Mouse (Mus musculus) G1E (cell line): ENCODE measurements around the gene Ptpn7. TPM values are rescaled to one million over a fixed set of nuclear protein-coding genes. Genes with fewer than 3 reads are reported as not detected.

ENCODE experiments used
- ATAC-seq: 2 replicates; pipeline ENCODE4 v1.8.0; 2016; ENCODE audit warnings: mild to moderate bottlenecking; ENCODE audit not compliant: insufficient number of reproducible peaks, poor library complexity, low FRiP score, severe bottlenecking; ENCODE audit errors: extremely low read depth
- DNase-seq: peaks from one replicate; pipeline ENCODE4 v3.0.0; 2012; ENCODE audit warnings: low spot score
- H3K27me3 ChIP-seq: 2 replicates; pipeline ENCODE4 v1.6.1; 2012; ENCODE audit warnings: mild to moderate bottlenecking, low read length, inconsistent platforms; ENCODE audit not compliant: insufficient read depth
- H3K36me3 ChIP-seq: replicated peaks from 2 replicates; pipeline ENCODE3; 2012; ENCODE audit warnings: mild to moderate bottlenecking, inconsistent platforms
- H3K4me1 ChIP-seq: 2 replicates; pipeline ENCODE4 v1.6.1; 2012; ENCODE audit warnings: low read depth, low read length, inconsistent platforms, mixed read lengths; ENCODE audit not compliant: insufficient read depth
- H3K4me3 ChIP-seq: 2 replicates; pipeline ENCODE4 v1.5.1; 2012; ENCODE audit warnings: low read depth, mild to moderate bottlenecking, inconsistent platforms, low read length, moderate library complexity, mixed read lengths
- H3K9me3 ChIP-seq: replicated peaks from 2 replicates; pipeline ENCODE4 v1.6.1; 2012; ENCODE audit warnings: inconsistent platforms
- CTCF ChIP-seq: IDR thresholded peaks from 2 replicates; pipeline ENCODE4 v1.5.1; 2012; ENCODE audit warnings: low read depth, low read length, inconsistent platforms, mixed read lengths
- GATA1 ChIP-seq: IDR thresholded peaks from 2 replicates; pipeline ENCODE4 v1.6.1; 2012; ENCODE audit warnings: borderline replicate concordance, low read length, inconsistent platforms, mixed read lengths
- GATA2 ChIP-seq: IDR thresholded peaks from 2 replicates; pipeline ENCODE4 v1.6.1; 2012; ENCODE audit warnings: low read depth, low read length, inconsistent platforms, borderline replicate concordance
- POLR2AphosphoS5 ChIP-seq: IDR thresholded peaks from 2 replicates; pipeline ENCODE4 v1.6.1; 2012; ENCODE audit warnings: low read depth, low read length, inconsistent platforms; ENCODE audit not compliant: insufficient replicate concordance
- TAL1 ChIP-seq: conservative IDR thresholded peaks from 2 replicates; pipeline ENCODE4 v1.6.1; 2012; ENCODE audit warnings: low read depth, low read length, inconsistent platforms, mixed read lengths
- polyA plus RNA-seq: library from polyadenylated mRNA; stranded (reverse); fragments of >175 nt; gene quantifications from 2 replicates; pipeline ENCODE4 v1.2.3, GENCODE M21; 2012
- total RNA-seq, 2 experiments: library from RNA; stranded (forward) in 1 of 2; stranded (reverse) in 1 of 2; fragments of 200-1000 nt in 1 of 2; fragments of >200 nt in 1 of 2; fragmentation: Nextera tagmentation in 1 of 2; gene quantifications; 2 replicates each; pipeline ENCODE4 v1.2.3; 2014 to 2017

The Ptpn7 gene
- total and polyA plus RNA-seq, 3 experiments, result 132 to 359 (median 212) TPM

DNA sequence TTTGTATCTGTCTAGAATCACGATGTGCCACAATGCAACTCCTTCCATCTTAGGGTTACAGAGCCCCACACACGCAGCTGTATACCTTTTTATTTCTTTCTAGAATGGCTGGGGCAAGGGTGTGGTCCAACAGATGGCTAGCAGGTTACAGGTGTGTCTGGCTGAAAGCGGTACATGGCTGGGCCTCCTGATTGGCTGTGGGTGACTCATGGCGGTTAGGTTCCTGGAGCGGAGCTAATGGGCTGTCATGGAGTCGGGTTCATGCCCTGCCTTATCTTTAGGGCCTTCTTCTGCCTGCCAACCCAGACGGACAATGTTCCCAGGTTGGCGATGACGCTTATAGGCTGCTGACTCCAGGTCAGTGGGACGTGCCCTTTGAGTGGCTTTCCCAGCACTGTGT, 48.3 kb downstream of the Ptpn7 start:
- DNase-seq (no peak), ATAC-seq (no peak)
- Histone ChIP-seq H3K36me3 (no peaks in the 10 kb centered on the region), H3K9me3 (no peaks in the 10 kb centered on the region), H3K27me3 (peaks cover 61% of the 10 kb centered on the region), H3K4me1 (peaks cover 13% of the 10 kb centered on the region; the same call in 1 of the 2 replicates), H3K4me3 (no peak overlapping the region)
- TF ChIP-seq POLR2AphosphoS5 (no peak), TAL1 (no peak), GATA2 (no peak)

DNA sequence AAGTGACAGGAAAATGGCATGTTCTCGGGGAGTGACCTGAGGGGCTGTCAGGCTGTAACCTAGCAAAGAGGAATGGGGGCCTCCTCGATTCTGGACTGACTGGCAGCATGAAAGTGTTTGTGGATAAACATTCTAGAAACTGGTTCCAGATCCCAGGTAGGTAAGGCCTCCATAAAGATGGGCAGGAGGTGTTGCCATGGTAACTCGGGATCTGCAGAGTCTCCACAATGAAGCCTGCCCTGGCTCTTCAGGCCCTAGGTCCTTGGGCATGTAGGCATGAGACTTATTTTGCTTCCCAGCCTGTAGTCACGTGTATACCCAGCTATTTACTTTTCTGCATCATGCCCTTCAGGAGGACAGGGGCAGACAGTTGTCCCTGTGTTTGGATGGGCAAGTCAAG, 48.8 kb downstream of the Ptpn7 start:
- Histone ChIP-seq H3K4me3 (no peak overlapping the region), H3K36me3 (no peaks in the 10 kb centered on the region), H3K9me3 (no peaks in the 10 kb centered on the region), H3K27me3 (peaks cover 63% of the 10 kb centered on the region), H3K4me1 (peaks cover 13% of the 10 kb centered on the region; the same call in 1 of the 2 replicates)
- TF ChIP-seq POLR2AphosphoS5, result no peak
- no peak for TF ChIP-seq TAL1
- no peak for TF ChIP-seq CTCF
- TF ChIP-seq GATA1, result no peak
- no peak for TF ChIP-seq GATA2
- ATAC-seq (no peak), DNase-seq (no peak)

DNA sequence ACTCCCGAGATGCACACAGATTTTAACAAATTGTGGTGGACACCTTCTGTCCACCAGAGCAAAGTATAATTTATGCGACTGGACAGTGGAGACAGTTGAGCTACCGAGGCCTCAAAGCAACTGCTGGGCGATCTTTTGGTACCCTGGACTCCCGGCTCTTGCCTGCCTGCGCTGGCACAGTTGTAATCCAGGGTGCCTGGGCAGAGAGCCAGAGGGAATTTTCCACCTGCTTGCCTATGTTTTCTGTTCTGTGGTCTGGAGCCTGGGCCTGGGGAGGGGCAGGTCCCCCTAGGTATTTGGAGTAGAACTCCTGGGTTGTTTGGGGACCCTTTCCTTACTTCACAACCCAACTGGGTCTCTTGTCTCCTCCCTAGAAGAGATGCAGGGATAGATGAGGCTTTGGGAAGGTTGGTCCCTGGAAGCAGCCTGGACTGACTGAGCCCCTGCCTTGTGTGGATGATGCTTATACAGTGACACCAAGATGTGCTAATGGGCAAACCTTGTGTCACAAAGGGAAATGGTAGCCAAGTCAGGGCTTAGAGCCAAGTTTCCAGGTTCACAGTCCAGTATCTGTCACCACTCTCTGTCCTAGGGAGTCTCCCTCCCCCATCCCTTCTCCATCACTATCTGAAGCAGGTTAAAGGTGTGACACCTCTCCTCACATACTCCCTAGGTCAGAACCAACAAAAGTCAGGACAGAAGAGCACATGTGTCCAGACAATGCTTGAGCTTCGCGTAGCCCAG, 49.6 kb downstream of the Ptpn7 start:
- ATAC-seq (no peak), DNase-seq (no peak)
- no peak for TF ChIP-seq TAL1
- no peaks in the 10 kb centered on the region for H3K9me3 ChIP-seq
- no peak overlapping the region for H3K4me3 ChIP-seq
- peaks cover 13% of the 10 kb centered on the region; the same call in 1 of the 2 replicates for H3K4me1 ChIP-seq
- H3K27me3 ChIP-seq, result peaks cover 68% of the 10 kb centered on the region
- H3K36me3 ChIP-seq, result no peaks in the 10 kb centered on the region

DNA sequence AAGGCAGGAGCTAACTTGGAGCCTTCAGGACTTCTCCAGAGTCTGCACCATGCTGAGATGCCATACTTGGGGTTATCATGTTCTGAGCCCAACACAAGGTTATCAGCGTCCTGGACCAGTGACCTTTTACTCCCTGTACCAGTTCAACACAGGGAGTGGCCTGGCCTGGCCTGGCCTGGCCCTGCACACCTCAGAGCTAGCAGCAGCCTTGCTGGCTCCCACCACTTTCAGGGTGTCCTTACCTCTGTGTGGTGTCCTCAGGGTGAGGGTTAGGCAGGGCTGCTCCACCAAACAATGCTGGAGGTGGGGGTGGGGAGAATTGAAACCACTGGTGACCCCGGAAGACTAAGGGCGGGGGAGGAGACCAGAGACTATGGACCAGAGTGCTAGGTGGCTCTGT, 50.5 kb downstream of the Ptpn7 start:
- H3K36me3 ChIP-seq, result no peaks in the 10 kb centered on the region
- ATAC-seq (no peak), DNase-seq (no peak)
- no peak overlapping the region for H3K4me3 ChIP-seq
- TF ChIP-seq GATA2 (no peak), TAL1 (no peak), CTCF (no peak), GATA1 (no peak), POLR2AphosphoS5 (no peak)
- peaks cover 13% of the 10 kb centered on the region; the same call in 1 of the 2 replicates for H3K4me1 ChIP-seq
- H3K9me3 ChIP-seq, result no peaks in the 10 kb centered on the region
- peaks cover 64% of the 10 kb centered on the region for H3K27me3 ChIP-seq

DNA sequence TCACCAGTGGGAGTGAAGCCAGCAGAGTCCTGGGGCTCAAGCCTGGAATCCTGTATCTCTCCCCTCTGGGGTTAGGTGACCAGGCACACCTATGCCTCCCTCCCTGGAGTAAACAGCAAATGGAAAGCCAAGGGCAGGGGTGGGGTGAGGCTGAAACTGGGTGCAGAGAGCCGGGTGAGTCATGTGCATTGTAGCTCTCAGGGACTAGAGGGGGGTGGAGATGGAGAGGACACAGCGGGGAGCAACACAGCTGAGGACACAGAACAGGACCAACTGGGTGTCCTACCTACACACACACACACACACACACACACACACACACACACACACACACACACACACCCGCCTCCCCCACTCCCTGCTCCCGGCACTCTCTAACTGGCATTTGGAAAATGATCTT, 50.9 kb downstream of the Ptpn7 start:
- ATAC-seq (no peak), DNase-seq (no peak)
- H3K36me3 ChIP-seq, result no peaks in the 10 kb centered on the region
- TF ChIP-seq GATA1 (no peak), TAL1 (no peak), GATA2 (no peak), CTCF (no peak), POLR2AphosphoS5 (no peak)
- no peaks in the 10 kb centered on the region for H3K9me3 ChIP-seq
- peaks cover 13% of the 10 kb centered on the region; the same call in 1 of the 2 replicates for H3K4me1 ChIP-seq
- H3K27me3 ChIP-seq, result peaks cover 66% of the 10 kb centered on the region
- H3K4me3 ChIP-seq, result no peak overlapping the region

DNA sequence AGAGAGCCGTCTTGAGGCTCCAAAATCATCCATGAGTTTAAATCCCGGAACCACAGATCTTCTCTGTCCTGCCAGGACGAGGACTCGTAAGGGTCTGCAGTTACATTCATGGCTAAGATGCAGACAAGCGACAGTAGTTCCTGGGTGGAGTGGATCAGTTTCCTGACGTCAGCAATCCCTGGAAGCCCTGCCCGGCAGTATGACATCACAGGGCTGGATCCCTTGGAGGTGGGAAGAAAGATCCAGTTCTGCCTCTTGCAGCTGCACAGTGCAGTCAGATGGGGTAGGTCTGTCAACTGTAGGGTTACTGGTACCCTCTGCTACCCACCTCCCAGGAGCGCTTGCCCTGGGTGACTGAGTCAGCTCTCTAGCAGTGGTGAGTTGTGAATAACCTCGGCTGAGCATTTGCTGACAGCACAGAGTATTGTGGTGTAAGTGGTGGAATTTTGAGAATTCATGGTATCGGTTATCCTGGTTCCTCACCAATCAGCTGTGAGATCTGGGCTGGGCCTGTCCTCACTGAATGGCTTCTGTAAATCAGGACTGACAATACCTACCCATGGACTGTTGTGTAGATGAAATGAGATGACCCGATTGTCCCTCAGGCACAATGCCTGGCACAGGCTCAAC, 51.6 kb downstream of the Ptpn7 start:
- Histone ChIP-seq H3K36me3 (no peaks in the 10 kb centered on the region), H3K9me3 (no peaks in the 10 kb centered on the region), H3K4me3 (no peak overlapping the region), H3K4me1 (peaks cover 11% of the 10 kb centered on the region; the same call in 1 of the 2 replicates), H3K27me3 (peaks cover 65% of the 10 kb centered on the region)
- no peak for ATAC-seq
- no peak for DNase-seq
- no peak for TF ChIP-seq TAL1
- no peak for TF ChIP-seq CTCF
- TF ChIP-seq GATA1, result no peak
- no peak for TF ChIP-seq POLR2AphosphoS5
